Mouse (Mus musculus): ENCODE measurements around the gene Myh6.

- TF ChIP-seq CTCF (IDR thresholded peaks at IDR 0.05; ENCODE audit: insufficient read depth, low read depth, low read length) (no peak), POLR2A (IDR thresholded peaks at IDR 0.05; ENCODE audit: insufficient read depth, low read depth, low read length) (no peak)
Observed at GRCm38 (mm10) chr14:54929801-54930200, 36.9 kb downstream of the Myh6 start.
